Mouse (Mus musculus) embryo, embryonic 11 days (tissue): ENCODE measurements at regions not wholly inside any gene's neighbourhood (a gene's known extent, or its start where the extent isn't known, plus 50 kb on each side); places are given as distances from the start of the nearest gene placed in this dataset.
"Not testable (repeated sequence)": the region's sequence is repeated elsewhere in the genome, so short reads cannot be mapped to it uniquely, and the experiment has no call there.

Source experiments
- DNase-seq: peaks from one replicate; pipeline ENCODE4 v3.0.0-alpha.2; 2015

DNA sequence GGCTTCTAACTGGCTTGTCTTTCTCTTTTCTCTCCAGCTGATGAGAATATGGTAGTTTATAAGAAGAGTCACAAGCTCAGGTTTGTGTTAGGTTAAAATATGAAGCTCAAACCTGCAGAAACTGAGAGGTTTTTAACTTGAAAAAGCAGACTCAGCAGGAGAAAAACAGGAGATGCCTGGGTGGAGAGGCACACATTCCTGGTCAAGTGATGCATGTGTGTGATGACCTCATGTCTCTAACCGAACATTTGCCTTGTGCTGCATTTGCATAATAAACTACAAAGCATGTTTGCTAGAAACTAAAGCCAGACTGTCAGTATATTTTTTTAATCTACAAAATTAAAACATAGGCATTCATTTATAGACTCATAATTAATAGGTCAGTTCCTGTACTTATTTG, 182.2 kb upstream of the Ctso start:
- no peak for DNase-seq

DNA sequence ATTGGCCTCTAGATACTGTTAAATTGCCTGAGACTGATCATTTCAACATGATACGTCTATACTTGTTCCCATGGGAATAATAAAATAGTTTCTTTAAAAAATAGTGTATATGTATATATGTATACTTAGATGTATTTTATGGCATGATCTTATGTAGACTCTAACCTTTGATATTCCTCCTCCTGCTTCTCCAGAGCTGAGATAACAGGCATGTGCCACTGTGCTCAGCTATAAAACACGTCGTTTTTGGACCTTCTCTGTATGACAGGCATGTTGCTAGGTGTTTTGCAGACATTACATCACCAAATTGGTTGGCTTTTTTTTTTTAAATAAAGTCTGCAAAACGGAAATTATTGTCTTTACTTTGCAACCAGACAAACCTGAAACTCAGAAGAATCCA, 179.4 kb upstream of the Ctso start:
- DNase-seq: no peak

DNA sequence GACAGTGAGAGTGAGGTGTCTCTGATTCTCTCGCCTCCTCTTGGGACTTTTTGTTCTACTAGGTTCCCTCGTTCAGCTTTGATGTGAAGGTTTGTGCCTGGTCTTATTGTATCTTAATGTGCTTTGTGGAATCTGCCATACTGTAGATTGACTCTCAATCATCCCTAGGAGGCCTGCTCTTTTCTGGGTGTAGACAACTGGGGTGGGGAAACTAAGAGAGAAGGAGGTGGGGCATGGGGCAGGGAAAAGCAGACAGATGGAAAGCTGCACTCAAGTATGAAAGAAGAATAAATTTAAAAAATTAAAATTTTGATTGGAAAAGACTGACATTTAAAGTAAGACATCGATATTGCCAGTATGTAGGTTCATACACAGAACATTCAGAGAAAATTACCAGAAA, 172.0 kb upstream of the Ctso start:
- DNase-seq: no peak

DNA sequence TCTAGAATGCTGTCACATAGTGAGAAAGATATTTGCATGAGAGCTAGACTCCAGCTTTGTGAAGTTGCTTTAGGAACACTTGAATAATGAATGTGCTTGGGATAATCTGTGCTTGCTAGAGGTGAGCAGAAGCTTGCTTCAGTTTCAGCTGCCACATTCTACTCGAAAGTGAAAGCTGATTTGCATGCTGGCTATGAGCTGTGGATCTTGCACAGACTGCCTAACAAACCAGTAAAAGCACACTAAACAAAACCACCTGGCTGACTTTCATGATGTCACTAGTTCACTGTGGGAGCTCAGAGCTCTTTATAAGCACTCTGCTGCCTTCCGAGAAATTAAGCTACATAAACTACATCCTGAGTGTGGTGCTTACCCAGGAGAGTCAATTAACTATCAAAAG, 171.5 kb upstream of the Ctso start:
- peak; percentile 61 for DNase-seq

DNA sequence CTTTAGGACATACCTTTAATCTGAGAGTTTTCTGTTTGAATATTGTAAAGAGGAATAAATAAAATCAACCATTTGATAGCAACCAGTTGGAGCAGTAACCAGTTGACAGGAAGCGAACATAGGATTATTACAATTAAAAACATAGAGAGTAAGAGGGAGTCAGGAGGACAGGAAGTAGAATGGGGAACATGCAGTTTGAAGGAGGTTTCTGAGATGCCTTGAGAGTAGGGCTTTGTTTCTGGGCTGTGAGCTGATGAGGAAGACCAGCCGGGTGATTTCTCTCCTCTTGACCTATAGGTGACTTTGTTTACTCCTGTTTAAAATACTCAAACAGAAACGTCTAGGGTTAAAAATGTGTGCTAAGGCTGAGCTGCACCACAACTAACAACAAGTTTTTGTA, 160.6 kb upstream of the Ctso start:
- DNase-seq: no peak

DNA sequence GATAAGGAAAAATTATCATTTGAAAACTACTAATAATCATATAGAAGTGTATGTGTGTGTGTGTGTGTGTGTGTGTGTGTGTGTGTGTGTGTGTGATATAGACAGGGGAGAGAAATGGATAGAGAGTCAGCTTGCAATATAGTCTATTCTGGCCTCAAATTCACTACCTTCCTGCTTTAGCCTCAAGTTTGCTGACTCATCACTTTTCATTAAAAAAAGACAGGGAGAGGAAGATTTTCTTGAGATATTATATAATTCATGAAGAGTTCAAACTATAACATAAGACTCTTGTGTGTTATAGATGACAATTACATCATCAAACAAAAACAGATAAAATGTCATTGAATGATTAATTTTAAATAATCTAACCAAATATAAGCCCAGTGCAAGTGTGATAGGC, 159.4 kb upstream of the Ctso start:
- DNase-seq: no peak

DNA sequence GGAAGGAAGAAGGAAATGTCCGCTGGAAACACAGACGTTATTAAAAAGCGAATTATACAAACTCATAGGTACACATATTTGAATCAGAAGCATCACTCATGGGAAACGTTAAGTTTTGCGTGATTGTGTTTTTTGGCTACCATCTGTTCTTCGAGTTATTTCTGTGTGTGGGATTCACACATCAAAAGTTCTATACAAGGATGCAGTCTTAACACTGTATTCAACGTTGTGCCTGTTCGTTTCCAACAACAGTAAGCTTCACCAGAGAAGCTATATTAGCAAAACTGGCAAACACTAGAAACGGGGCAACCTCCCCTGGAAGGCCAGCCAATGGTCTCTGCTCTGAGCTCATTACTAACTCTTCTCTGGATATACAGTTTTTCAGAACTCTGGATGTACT, 150.3 kb upstream of the Ctso start:
- no peak for DNase-seq

DNA sequence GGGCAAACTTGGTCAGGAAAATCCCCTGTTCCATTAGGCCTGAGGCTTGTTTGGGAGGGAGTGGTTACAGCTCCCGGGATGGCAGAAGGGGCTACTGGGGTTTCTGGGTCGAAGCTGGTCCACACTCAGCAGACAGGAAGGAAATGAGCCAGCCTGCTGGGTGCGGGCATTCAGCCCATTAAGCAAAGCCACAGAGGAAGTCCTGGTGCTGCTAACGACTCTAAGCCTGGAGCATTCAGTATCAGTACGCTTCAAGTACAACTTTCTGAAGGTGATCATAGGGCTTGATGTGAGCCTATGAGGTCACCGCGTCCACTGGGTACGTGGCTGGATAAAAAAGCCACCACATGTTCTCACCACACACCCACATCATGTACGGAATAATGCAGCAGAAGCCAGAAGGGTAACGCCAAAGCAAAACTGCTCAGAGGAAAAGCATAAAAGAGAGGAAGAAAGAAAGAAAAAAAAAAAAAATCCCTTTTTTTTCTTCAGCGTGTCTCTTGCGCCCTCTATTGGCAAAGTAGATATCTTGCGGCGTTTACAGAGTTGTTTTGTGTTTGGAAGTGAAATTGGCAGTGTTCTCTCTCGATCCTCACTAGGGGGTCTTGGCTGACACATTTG, 149.4 kb upstream of the Ctso start:
- peak; percentile 75 for DNase-seq

DNA sequence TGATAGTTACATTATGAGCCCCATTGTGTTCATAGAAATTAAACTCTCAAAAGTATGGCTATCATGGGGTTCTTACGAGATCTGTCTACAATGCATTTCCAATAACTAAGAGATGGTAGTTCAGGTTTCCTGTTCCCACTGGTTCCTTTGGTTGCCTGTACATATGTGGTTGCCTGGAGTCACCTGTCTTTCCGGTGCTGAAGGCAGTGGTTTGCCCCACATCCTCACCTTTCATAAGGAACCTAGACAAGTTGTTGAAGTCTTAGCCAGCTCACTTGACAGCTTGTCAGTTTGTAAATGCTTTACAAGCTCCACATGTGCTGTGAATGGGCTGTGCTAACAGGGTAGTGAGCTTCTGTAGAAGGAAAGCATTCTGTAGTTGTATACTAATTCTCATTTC, 143.5 kb upstream of the Ctso start:
- no peak for DNase-seq

DNA sequence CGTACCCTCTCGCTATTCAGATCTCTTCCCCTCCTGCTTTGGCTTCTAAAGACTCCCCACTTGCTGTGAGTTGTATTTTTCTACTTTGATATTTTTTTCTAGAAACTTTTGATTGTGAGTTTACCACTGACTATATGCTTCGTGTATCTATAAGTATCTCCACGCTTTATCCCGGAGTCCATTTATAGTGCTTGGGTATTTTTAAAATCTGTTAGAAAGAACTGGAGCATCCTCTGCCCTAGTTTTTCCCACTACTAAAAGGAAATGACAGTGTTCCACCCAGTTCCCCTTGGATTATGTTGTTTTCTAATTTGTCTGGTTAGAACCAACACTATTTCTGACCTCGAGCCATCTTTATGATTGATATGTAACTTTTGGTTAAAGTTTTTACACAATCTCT, 142.7 kb upstream of the Ctso start:
- DNase-seq: no peak

DNA sequence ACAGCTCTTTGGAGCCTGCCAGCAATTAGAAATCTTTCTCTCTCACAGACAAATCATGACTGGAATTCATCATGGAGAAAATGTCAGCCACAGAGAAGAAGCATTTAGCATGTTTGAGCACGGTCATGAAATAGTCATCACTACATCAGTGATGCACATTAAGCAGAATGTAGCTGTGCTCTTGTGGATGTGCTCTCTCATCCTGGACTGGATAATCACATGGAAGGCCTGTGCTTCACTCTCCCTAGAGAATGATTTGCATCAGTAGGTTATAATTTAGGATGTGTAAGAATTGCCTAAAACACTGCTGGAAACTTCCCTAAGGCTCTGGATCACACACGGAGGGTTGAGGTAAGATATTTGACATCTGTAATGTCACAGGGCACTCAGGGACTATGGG, 130.3 kb upstream of the Ctso start:
- no peak for DNase-seq

DNA sequence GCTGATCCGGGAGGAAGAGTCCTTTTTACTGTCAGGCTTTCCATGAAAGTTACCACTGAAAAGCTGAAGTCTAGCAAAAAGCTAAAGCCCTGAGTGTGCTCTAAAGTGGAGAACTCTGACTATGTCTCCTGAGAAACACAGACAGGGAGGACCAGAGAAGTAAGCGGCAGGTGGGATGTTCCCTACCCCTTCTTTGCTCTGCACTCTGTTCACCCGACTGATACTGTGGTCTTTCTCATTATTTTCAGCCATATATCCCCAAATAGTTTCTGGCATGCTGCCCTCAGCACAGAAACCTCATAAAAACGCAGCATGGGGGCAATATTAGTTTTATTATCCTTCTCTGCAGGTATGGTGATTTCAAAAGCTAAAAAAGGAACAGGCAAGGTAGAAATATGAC, 126.7 kb upstream of the Ctso start:
- no peak for DNase-seq

DNA sequence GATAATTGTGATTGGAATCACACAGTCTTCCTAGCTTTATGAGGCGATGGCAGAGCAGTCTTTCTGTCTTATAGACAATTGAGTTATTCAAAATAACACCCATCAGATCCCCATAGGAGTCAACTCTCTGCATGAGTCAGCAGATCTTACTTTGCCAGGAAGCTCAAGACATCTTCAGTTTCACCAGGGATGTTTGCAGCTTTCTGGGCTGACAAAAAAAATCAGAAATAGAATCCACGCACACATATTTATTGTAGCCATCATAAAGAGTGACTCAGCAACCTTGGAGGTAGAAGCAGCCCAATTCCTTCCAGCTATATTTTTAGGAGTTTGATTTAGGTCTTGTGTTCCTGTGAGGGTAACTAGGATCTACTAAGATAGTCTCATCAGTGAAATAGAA, 122.8 kb upstream of the Ctso start:
- DNase-seq: no peak

DNA sequence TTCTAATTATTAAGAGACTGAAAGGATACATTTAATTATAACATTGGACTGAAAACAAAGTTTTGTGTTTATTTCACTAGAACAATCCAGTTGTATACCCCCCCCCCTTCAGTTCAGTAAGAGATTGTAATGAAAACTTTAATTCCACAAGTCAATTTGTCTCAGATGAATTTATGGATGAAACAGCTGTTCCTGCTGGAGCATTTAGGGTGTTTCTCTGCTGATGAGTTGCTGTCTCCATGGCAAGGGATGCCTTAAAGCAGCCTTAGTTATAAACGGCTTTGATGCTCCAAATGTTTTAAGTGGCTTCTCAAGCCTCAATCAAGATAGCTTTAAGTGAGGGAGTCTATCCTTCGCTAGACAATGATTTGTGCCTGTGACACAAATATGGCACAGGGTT, 112.1 kb upstream of the Ctso start:
- no peak for DNase-seq

DNA sequence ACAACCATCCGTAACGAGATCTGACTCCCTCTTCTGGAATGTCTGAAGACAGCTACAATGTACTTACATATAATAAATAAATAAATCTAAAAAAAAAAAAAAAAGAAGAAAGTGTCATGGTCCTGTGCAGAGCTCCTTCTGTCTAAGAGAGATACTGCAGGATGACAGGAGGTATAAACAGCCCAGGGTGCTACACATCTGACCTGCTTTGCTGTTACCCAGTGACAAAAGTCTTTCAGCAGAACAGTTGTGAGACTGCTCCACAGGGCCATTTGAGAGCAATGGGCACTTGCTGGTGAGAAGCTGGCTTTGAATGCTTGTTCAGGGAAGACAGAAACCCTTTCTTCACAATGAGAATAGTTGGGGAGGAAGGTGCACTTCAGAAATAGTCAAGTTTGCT, 102.9 kb upstream of the Ctso start:
- DNase-seq: no peak

DNA sequence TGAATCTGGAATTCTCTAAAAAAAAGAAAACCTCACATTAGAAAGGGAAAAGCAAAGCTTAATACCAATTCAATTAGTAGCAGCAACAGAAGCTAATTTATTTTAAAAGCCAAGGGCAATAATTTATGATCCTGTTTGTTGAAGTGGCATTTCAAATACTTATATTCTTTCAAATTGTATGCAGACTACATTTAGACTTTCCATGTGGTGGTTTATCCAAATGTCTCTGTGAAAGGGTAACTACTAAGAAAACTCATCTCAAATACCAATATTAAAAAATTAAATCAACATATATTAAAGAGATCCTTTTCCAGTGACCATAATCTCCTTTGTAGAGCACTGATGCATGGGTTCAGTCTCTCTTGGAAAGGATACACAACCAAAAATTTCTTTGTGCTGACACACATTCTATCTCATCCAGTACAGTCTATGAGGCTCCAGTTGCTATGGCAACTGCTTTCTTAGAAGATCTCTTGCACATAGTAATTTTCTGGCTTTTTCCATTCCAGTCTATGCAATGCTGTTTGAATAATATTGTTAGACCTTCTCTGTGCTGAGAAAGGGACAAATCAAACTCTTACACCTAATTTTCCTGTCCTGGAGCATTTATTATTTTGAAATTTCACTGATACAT, 102.3 kb upstream of the Ctso start:
- no peak for DNase-seq

DNA sequence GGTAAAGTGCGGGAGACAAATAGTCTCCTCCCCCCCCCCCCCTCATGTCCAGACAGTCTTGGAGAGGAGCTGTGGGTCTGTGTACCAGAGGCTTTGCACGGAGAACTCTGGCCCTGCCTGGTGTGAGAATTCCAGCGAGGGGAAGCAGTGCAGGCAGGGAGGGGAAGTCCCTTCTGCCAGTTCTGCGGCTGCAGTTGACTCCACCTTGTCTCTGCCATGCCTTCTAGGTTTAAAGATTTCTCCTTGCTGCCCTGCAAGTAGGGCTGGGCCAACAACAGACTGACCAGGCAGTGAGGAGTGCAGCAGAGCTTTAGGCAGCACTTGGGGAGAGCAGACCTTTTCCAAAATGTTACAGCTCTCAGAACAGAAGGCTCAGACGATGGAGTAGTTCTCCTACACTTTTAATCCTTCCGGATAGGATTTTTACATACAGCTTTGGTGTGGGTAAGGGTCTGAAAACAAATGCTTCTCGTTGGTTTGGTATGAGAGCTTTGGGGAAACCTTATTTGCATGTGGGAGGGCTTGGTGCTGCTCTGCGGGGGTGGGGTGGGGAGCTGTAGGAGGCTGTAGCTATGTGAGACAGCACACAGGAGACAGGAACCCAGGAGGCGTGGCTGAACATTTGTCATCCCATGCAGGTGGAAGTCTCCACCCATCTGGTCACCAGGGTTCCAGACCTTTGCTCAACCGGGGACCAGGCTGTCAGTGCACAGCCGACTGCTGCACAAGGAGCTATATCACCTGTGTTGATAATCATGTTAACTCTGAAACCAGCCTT, 96.8 kb upstream of the Ctso start:
- DNase-seq: peak; percentile 52

DNA sequence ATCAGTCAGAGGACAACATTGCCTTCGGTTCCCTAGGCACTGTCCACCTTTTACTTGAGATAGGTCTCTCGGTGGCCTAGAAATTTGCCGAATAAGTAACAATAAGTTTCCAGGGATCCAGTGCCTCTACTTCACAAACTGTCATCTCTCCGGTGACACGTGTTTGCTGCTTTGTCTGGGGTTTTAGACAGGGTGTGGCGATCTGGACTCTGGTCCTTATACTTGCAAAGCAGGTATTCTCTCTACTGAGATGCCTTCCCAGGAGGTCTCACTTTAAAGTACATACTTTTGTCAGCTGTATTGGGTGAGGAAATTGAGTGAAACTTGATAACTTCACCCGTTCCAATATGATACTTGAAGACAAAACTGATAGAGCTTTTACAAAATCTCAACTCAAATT, 95.9 kb upstream of the Ctso start:
- no peak for DNase-seq

DNA sequence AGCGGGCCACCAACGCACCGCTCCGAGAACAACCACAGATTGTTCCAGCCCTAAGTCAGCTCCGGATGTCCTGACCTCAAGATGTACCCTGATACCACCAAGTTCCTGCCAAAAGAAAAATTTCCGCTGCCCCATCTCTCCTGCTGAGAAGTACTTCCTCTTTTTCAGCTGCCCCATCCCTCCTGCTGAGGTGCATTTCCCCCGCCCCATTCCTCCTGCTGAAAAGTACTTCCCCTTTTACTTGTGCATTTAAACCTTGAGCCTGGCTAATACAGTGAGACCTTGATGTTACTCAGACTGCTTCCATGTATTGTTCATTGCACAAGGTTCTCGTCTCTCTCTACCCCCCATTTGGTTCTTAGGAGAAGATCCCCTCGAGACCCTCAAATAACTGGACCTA, 94.3 kb upstream of the Ctso start:
- DNase-seq: not testable (repeated sequence)

DNA sequence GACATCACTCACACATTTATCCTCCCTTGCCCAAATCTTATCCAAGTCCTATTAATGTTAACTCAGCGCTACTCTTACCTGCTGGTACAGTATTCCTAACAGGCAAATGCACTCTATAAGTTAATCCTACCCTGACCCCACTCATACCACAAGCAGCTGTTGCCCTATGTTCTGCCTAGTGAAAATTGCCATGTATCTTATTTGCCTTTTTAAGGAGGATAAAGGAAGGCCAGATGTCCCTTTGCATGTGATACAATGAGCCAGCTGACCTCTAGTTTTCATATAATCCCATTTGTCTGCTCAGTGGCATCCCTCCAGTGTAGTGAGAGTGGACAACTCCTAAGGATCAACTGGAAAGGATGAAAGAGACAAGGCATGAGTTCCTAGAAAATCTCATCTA, 67.9 kb upstream of the Ctso start:
- DNase-seq: no peak
